Mouse (Mus musculus) adrenal gland, postnatal 10 days (tissue): ENCODE data around the gene Vmn1r189. TPM values are rescaled to one million over a fixed set of nuclear protein-coding genes. Genes with fewer than 3 reads are reported as not detected.
A peak's percentile ranks its signal among the peaks of the same experiment; 100 is the strongest.
"Not testable (repeated sequence)": the region's sequence is repeated elsewhere in the genome, so short reads cannot be mapped to it uniquely, and the experiment has no call there.

Experiments
- DNase-seq: peaks from one replicate; pipeline ENCODE4 v3.0.0; 2021; ENCODE audit warnings: mixed read lengths
- long read RNA-seq, 2 experiments: library from polyadenylated mRNA; stranded (forward); transcript quantifications; one replicate each; pipeline ENCODE4 v2.0.0; 2021
- microRNA-seq: library from miRNA; unstranded; fragments of <30 nt; microRNA quantifications from one replicate; pipeline ENCODE4 v1.2.0, GENCODE M21; 2021
- total RNA-seq, 2 experiments: library from RNA; stranded (reverse); gene quantifications; 2 replicates each; pipeline ENCODE4 v1.2.3; 2021

The Vmn1r189 gene
- total RNA-seq: not detected
- long read RNA-seq, experiment 1: 0 reads
- long read RNA-seq, experiment 2: 0 reads

DNA sequence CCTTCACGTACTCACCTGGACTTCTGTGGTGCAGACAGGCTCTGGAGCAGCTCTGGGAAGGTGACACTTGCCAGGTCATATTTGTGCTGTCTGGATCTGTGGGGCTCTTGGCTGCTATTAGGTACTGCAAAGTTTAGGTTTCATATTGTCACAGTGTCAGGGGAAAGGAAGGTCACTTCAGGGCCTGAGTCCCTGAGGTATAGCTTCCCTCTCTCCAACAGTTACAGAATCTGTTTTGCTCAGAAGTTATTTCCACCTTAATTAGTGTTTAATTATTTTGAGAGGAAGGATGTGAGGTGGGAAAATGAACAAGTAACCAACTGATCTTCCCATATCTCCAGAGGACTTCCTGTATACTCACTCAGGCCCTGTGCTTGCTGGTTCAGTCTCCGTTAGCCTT, at the start of gene Vmn1r189:
Vmn1r189 (minus strand) TSS at position 101 of the 400 bp plus-strand sequence.
- DNase-seq: not testable (repeated sequence)

DNA sequence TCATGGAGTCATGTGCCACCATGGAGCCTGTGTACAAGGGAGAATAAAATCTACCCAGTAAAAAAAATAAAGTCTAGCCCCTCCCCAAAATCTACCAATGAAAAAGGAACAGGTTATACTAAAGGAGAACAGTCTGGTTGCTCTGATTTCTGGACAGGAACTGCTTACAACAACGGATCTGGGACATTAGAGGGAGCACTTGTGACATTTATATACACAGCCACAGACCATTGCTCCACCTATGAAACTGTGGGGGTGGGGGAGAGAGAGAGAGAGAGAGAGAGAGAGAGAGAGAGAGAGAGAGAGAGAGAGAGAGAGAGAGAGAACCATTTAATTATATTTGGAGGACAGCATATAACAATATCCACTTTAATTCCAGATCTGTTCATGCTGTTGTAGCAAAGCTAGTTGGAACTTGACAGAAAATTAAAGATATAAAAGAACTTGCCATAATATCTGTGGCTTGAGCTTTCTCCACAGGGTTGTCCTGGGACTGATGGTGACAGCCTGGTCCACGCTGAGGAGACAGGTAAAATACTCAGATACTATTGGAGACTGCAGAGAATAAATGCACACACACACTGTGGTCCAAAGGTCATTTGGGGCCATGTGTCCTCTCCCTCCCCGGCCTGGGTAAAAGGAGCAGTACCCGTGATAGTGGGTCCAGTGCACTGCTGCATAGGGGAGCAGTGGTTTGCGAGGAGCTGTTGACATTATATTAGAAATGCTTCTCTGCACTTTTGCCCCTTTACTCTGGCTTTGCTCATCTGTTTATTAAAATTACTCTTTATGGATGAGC, 31.1 kb upstream of the Vmn1r189 start:
- not testable (repeated sequence) for DNase-seq

DNA sequence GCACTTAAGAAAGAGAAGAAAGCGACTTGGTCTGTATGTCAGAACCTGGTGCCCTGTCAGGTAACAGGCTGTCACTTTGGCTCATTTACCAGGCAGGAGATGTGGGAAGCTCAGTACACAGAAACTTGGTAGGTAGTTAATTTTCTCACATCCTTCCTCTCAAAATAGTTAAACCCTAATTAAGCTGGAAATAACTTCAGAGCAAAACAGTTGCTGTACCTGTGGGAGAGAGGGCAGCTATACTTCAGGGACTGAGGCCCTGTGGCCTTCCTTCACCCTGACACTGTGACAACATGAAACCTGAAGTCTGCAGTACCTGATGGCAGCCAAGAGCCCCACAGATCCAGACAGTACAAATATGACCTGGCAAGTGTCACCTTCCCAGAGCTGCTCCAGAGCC, 21.5 kb downstream of the Vmn1r189 start, which contains the start of gene Vmn1r188:
Vmn1r188 (plus strand) TSS at position 301 of the 400 bp plus-strand sequence.
- DNase-seq: not testable (repeated sequence)

DNA sequence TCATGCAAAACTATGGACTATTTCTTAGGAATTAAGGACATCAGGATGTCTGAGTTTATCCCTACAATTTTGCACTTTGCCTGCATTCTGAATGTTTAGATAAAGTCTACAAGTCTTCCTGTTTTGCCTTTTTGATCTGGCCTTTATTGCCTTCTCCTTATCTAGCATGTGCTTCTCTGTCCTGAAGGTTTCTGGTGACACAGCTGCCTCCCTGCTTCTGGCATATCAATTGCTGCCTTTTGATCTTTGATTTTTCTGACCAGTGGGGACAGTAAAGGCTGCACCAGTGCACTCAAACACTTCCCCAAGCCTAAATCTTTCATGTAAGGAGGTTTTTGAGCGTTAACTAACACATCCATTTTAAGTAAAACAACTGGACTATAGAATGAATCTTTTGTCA, 42.2 kb downstream of the Vmn1r189 start:
- DNase-seq: no peak

DNA sequence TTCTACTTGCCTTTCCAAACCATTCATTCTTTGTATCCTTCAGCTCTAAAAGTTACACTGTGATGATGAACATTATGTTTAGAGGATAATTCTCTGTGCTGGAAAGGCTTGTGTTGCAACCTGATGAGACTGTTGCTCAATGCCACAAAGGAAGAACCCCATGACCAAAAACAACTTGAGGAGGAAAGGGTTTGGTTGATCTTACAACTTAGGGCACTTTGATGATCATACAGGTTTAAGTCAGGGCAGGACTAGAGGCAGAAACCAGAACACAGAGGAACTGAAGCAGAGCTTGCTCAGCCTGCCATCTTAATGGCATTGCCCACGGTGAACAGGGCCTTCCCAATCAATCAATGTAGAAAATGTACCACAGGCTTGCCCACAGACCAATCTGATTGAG, 44.2 kb downstream of the Vmn1r189 start:
- DNase-seq: no peak

DNA sequence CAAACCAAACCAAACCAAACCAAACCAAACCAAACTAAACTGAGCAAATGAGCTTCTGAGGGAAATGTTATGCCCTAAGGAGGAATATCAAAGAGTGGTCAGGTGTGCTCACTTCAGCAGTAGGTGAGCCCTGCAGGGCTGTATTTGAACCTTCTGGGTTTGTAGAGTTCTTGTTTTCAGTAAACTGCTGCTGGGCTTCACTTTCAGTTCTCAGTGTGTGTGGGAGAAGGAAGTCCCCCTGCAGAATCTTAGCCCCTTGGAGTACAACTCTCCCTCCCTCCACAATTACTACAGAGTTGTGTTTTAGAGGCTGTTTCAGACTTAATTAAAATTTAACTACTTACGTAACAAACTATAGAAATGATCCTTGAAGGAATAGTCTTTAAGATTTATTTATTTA, 51.9 kb downstream of the Vmn1r189 start:
- DNase-seq: no peak

DNA sequence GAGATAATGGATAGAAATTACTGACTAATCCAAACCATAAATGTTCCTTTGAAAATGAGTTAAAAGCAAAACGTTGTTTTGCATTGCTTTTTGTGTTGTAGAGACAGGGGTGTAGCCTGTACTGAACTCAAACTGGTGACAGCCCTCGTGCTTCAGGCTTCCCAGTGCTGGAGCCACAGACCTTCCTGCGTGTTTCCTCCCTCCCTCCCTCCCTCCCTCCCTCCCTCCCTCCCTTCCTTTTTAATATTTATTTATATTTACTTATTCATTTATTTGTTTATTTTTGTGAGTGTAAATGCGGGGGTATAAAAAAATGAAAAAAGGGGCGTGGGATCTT, 54.1 kb downstream of the Vmn1r189 start:
- no peak for DNase-seq

DNA sequence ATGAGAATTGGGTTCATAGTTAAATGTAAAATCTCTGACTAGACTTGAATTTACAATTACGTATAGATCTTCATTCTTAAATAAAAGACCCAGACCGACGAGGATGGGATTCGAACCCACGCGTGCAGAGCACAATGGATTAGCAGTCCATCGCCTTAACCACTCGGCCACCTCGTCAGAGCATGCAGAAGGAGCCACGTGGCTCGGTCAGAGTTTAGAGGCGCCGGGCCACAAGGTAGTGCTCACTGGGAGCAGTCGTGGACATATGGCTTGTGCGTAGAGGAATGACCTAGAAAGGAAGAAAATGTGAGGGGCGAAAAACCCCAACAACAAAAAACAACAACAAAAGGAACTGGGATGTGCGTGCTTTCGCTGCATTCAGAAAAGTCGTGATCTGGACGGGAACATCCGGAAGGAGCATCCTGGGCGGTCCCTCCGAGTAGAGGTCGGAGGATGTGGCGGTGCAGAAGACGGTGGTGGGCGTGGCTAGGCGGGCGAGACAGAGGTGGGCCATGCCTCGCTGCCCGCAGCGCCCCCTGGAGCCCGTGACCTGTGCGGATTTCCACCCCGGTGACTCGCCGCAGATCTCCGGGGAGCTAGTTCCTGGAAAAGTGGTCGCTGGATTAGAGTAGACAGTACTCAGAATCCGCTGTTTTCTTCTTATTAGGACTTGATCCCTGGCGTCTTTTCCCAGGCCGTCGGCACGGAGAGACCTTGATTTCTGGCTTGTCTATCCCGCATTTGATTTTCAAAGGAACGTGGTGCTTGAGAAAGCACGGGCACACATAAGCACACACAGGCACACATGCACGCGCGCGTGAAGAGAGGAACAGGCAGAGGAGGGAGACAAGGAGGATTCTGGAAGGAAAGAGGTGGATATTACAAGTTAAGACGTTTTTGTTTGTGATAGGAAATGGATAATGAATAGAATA, 54.8 kb downstream of the Vmn1r189 start:
- peak; percentile 94 for DNase-seq

Small RNA genes within 50 kb of the gene (microRNA-seq; reads per million reads assigned to microRNA genes)
- gene Gm26300: not detected

Other genes with a start within 250 kb of the Vmn1r189 start
- gene Zfp184, start 160.7 kb downstream of the Vmn1r189 start, total RNA-seq: 1 to 10 TPM; 2.0 to 2.4 TPM
- not detected for gene Pom121l2, start 124.6 kb downstream of the Vmn1r189 start, total RNA-seq
- not detected for gene Prss16, start 96.1 kb downstream of the Vmn1r189 start, total RNA-seq
- gene Hist1h2ah, start 70.3 kb downstream of the Vmn1r189 start, total RNA-seq: 100 to 1,000 TPM; 239 to 319 TPM
- gene Hist1h2bk, start 70.0 kb downstream of the Vmn1r189 start, total RNA-seq: 100 to 1,000 TPM; 299 to 338 TPM
- 100 to 1,000 TPM; 136 to 154 TPM for gene Hist1h4i, start 64.5 kb downstream of the Vmn1r189 start, total RNA-seq
- 100 to 1,000 TPM; 237 to 260 TPM for gene Hist1h2ag, start 62.9 kb downstream of the Vmn1r189 start, total RNA-seq
- gene Hist1h2bj, start 62.6 kb downstream of the Vmn1r189 start, total RNA-seq: 100 to 1,000 TPM; 170 to 209 TPM
- gene Vmn1r188, start 21.4 kb downstream of the Vmn1r189 start, total RNA-seq: not detected
- gene Vmn1r191, start 78.1 kb upstream of the Vmn1r189 start, total RNA-seq: not detected
- not detected for gene Vmn1r192, start 85.3 kb upstream of the Vmn1r189 start, total RNA-seq
- gene Vmn1r193, start 117.3 kb upstream of the Vmn1r189 start, total RNA-seq: not detected
- not detected for gene Vmn1r194, start 138.4 kb upstream of the Vmn1r189 start, total RNA-seq
- gene Vmn1r195, start 164.7 kb upstream of the Vmn1r189 start, total RNA-seq: not detected
- not detected for gene Vmn1r196, start 184.1 kb upstream of the Vmn1r189 start, total RNA-seq
- not detected for gene Vmn1r197, start 218.8 kb upstream of the Vmn1r189 start, total RNA-seq
- gene Vmn1r198, start 244.5 kb upstream of the Vmn1r189 start, total RNA-seq: not detected